Mouse (Mus musculus): Measurements from ENCODE around the gene Acad12. TPM values are rescaled to one million over a fixed set of nuclear protein-coding genes. Genes with fewer than 3 reads are reported as not detected.
A peak's percentile ranks its signal among the peaks of the same experiment; 100 is the strongest.
"Not testable (repeated sequence)": the region's sequence is repeated elsewhere in the genome, so short reads cannot be mapped to it uniquely, and the experiment has no call there.

The Acad12 gene
- total RNA-seq, 1 experiment from 2014 or later: 1.1 TPM

GRCm38 (mm10) chr5:121621102-121621501 is 2.4 kb upstream of the Acad12 start:
- ATAC-seq (replicated peaks; ENCODE audit: low read depth, poor library complexity, severe bottlenecking): no peak

- not testable (repeated sequence) for ATAC-seq (replicated peaks; ENCODE audit: low read depth, poor library complexity, severe bottlenecking)
Observed at GRCm38 (mm10) chr5:121614921-121615320, 3.8 kb downstream of the Acad12 start.

- ATAC-seq (replicated peaks; ENCODE audit: low read depth, poor library complexity, severe bottlenecking): no peak
Observed at GRCm38 (mm10) chr5:121612036-121612435, 6.7 kb downstream of the Acad12 start.

GRCm38 (mm10) chr5:121609556-121610135 is 9.1 kb downstream of the Acad12 start:
- ATAC-seq (replicated peaks; ENCODE audit: low read depth, poor library complexity, severe bottlenecking): peak; percentile 30; the same call in 1 of the 2 replicates

- ATAC-seq (replicated peaks; ENCODE audit: low read depth, poor library complexity, severe bottlenecking): peak; percentile 83
Observed at GRCm38 (mm10) chr5:121606151-121606550, 12.6 kb downstream of the Acad12 start.

- not testable (repeated sequence) for ATAC-seq (replicated peaks; ENCODE audit: low read depth, poor library complexity, severe bottlenecking)
Observed at GRCm38 (mm10) chr5:121603815-121604214, 14.9 kb downstream of the Acad12 start.

- ATAC-seq (replicated peaks; ENCODE audit: low read depth, poor library complexity, severe bottlenecking): peak; percentile 89
Observed at GRCm38 (mm10) chr5:121601547-121602299, 17.0 kb downstream of the Acad12 start.

GRCm38 (mm10) chr5:121598871-121599610 is 19.7 kb downstream of the Acad12 start:
- no peak for ATAC-seq (replicated peaks; ENCODE audit: low read depth, poor library complexity, severe bottlenecking)

GRCm38 (mm10) chr5:121597991-121598537 is 20.7 kb downstream of the Acad12 start:
- no peak for ATAC-seq (replicated peaks; ENCODE audit: low read depth, poor library complexity, severe bottlenecking)

- no peak for ATAC-seq (replicated peaks; ENCODE audit: low read depth, poor library complexity, severe bottlenecking)
Observed at GRCm38 (mm10) chr5:121597332-121597731, 21.4 kb downstream of the Acad12 start.

- no peak for ATAC-seq (replicated peaks; ENCODE audit: low read depth, poor library complexity, severe bottlenecking)
Observed at GRCm38 (mm10) chr5:121596226-121596625, 22.5 kb downstream of the Acad12 start.

- no peak for ATAC-seq (replicated peaks; ENCODE audit: low read depth, poor library complexity, severe bottlenecking)
Observed at GRCm38 (mm10) chr5:121595758-121596157, 23.0 kb downstream of the Acad12 start.

- no peak for ATAC-seq (replicated peaks; ENCODE audit: low read depth, poor library complexity, severe bottlenecking)
Observed at GRCm38 (mm10) chr5:121594714-121595313, 23.9 kb downstream of the Acad12 start.

GRCm38 (mm10) chr5:121593451-121594401 is 25.0 kb downstream of the Acad12 start, which contains the start of gene Aldh2:
Gene Aldh2 (minus strand): TSS chr5:121593824.
- ATAC-seq (replicated peaks; ENCODE audit: low read depth, poor library complexity, severe bottlenecking): peak; percentile 90

- no peak for ATAC-seq (replicated peaks; ENCODE audit: low read depth, poor library complexity, severe bottlenecking)
Observed at GRCm38 (mm10) chr5:121592816-121593407, 25.8 kb downstream of the Acad12 start.

- no peak for ATAC-seq (replicated peaks; ENCODE audit: low read depth, poor library complexity, severe bottlenecking)
Observed at GRCm38 (mm10) chr5:121592064-121592815, 26.5 kb downstream of the Acad12 start.

- ATAC-seq (replicated peaks; ENCODE audit: low read depth, poor library complexity, severe bottlenecking): no peak
Observed at GRCm38 (mm10) chr5:121591417-121592063, 27.2 kb downstream of the Acad12 start.
